Mouse (Mus musculus) heart, embryonic 12.5 days (tissue): ENCODE data around the gene Phb2. TPM values are rescaled to one million over a fixed set of nuclear protein-coding genes. Genes with fewer than 3 reads are reported as not detected.
A peak's percentile ranks its signal among the peaks of the same experiment; 100 is the strongest.

Experiments
- ATAC-seq: fragments of 200-750 bp; cut with Nextera tagmentation; 2 replicates; pipeline ENCODE4 v1.8.0; 2017; ENCODE audit warnings: moderate TSS enrichment, moderate library complexity; ENCODE audit not compliant: insufficient number of reproducible peaks, low FRiP score
- H3K27ac ChIP-seq: fragments of 300-500 bp; sonication (generic); 2 replicates; pipeline ENCODE4 v1.5.1; 2016; ENCODE audit warnings: mild to moderate bottlenecking, moderate library complexity; ENCODE audit not compliant: poor library complexity, severe bottlenecking
- H3K27me3 ChIP-seq: fragments of 300-500 bp; sonication (generic); replicated peaks from 2 replicates; pipeline ENCODE4 v1.6.1; 2016; ENCODE audit warnings: mild to moderate bottlenecking, moderate library complexity
- H3K36me3 ChIP-seq: fragments of 300-500 bp; sonication (generic); 2 replicates; pipeline ENCODE4 v1.6.1; 2016; ENCODE audit warnings: mild to moderate bottlenecking, moderate library complexity
- H3K4me1 ChIP-seq: fragments of 300-500 bp; sonication (generic); replicated peaks from 2 replicates; pipeline ENCODE4 v1.6.1; 2016; ENCODE audit warnings: mild to moderate bottlenecking
- H3K4me2 ChIP-seq: fragments of 300-500 bp; sonication (generic); 2 replicates; pipeline ENCODE4 v1.6.1; 2016; ENCODE audit warnings: mild to moderate bottlenecking, moderate library complexity
- H3K4me3 ChIP-seq: fragments of 300-500 bp; sonication (generic); 2 replicates; pipeline ENCODE4 v1.5.1; 2016; ENCODE audit warnings: mild to moderate bottlenecking
- H3K9ac ChIP-seq: fragments of 300-500 bp; sonication (generic); 2 replicates; pipeline ENCODE4 v1.6.1; 2016; ENCODE audit warnings: mild to moderate bottlenecking, moderate library complexity
- H3K9me3 ChIP-seq: fragments of 300-500 bp; sonication (generic); replicated peaks from 2 replicates; pipeline ENCODE4 v1.6.1; 2016; ENCODE audit warnings: mild to moderate bottlenecking, moderate library complexity
- WGBS: fragments of 180-500 bp; shearing (Covaris S2); methylation state at CpG from one replicate; pipeline ENCODE4 v1.1.7; 2016; 5-methylcytosine and 5-hydroxymethylcytosine counted together
- polyA plus RNA-seq: library from polyadenylated mRNA; unstranded; fragments of >200 nt; fragmentation: Nextera tagmentation; extraction: Ambion mirVana; gene quantifications from 2 replicates; pipeline ENCODE4 v1.2.1, GENCODE M21; 2016

Phb2 gene
- polyA plus RNA-seq, 1 experiment from 2014 or later: 349 TPM

GRCm38 (mm10) chr6:124740888-124741761, 29.0 kb downstream of the Phb2 start, which contains the start of gene Grcc10:
Gene Grcc10, minus strand, starts transcription at chr6:124741374.
- peaks cover 38% of the 10 kb centered on the region for H3K4me1 ChIP-seq
- WGBS: under 1% methylated on average over 41 of the region's 41 CpGs
- H3K27me3 ChIP-seq: no peaks in the 10 kb centered on the region
- peak within 1 kb of the TSS; percentile 84 for H3K9ac ChIP-seq
- peak; percentile 76 for ATAC-seq
- no peaks in the 10 kb centered on the region for H3K9me3 ChIP-seq
- H3K4me2 ChIP-seq: peak within 1 kb of the TSS; percentile 80
- H3K4me3 ChIP-seq: peak within 1 kb of the TSS; percentile 60
- peaks cover 32% of the 10 kb centered on the region for H3K36me3 ChIP-seq
- H3K27ac ChIP-seq: peak within 1 kb of the TSS; percentile 98

DNA sequence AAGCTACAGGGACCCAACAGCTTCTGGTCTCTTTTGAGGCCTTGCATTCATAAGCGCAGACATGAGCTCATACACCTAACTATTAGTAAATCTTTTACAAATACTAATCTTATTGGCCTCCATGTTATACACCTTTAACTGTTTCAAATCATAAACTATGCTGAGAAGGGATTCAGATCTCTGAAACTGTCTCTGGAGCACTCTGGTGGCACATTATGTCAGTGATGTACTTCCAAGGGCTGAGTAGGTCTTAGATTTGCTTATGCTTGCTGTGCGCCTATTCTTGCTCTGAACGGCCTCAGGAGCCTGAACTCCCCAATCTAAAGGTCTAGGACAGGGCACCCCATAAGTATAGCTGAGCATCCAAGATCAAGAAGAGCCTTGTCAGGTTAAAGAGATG, 29.7 kb downstream of the Phb2 start:
- H3K36me3 ChIP-seq: peaks cover 36% of the 10 kb centered on the region
- no peak for ATAC-seq
- H3K9me3 ChIP-seq: no peaks in the 10 kb centered on the region
- H3K4me3 ChIP-seq: peak overlapping the region; percentile 60
- H3K4me1 ChIP-seq: peaks cover 45% of the 10 kb centered on the region
- H3K9ac ChIP-seq: peak overlapping the region; percentile 84
- H3K27me3 ChIP-seq: no peaks in the 10 kb centered on the region
- peak overlapping the region; percentile 98 for H3K27ac ChIP-seq
- WGBS: 76% methylated on average over 3 of the region's 3 CpGs
- peak overlapping the region; percentile 80 for H3K4me2 ChIP-seq

- Histone ChIP-seq H3K4me2 (no peak overlapping the region), H3K9ac (no peak overlapping the region), H3K9me3 (no peaks in the 10 kb centered on the region), H3K27me3 (no peaks in the 10 kb centered on the region), H3K36me3 (peaks cover 47% of the 10 kb centered on the region), H3K27ac (no peak overlapping the region), H3K4me1 (peaks cover 45% of the 10 kb centered on the region), H3K4me3 (no peak overlapping the region)
- 87% methylated on average over 15 of the region's 15 CpGs for WGBS
- no peak for ATAC-seq
Measured at GRCm38 (mm10) chr6:124742839-124743514, 30.8 kb downstream of the Phb2 start.

GRCm38 (mm10) chr6:124743647-124744046, 31.5 kb downstream of the Phb2 start:
- no peak overlapping the region for H3K9ac ChIP-seq
- 89% methylated on average over 8 of the region's 8 CpGs for WGBS
- peaks cover 54% of the 10 kb centered on the region for H3K36me3 ChIP-seq
- H3K4me3 ChIP-seq: no peak overlapping the region
- no peaks in the 10 kb centered on the region for H3K9me3 ChIP-seq
- peaks cover 39% of the 10 kb centered on the region for H3K4me1 ChIP-seq
- H3K27ac ChIP-seq: no peak overlapping the region
- no peaks in the 10 kb centered on the region for H3K27me3 ChIP-seq
- H3K4me2 ChIP-seq: no peak overlapping the region
- no peak for ATAC-seq

GRCm38 (mm10) chr6:124744755-124745321, 32.7 kb downstream of the Phb2 start:
- Histone ChIP-seq H3K4me3 (peak overlapping the region; percentile 53), H3K9ac (peak overlapping the region; percentile 61)
- WGBS: 72% methylated on average over 26 of the region's 26 CpGs

DNA sequence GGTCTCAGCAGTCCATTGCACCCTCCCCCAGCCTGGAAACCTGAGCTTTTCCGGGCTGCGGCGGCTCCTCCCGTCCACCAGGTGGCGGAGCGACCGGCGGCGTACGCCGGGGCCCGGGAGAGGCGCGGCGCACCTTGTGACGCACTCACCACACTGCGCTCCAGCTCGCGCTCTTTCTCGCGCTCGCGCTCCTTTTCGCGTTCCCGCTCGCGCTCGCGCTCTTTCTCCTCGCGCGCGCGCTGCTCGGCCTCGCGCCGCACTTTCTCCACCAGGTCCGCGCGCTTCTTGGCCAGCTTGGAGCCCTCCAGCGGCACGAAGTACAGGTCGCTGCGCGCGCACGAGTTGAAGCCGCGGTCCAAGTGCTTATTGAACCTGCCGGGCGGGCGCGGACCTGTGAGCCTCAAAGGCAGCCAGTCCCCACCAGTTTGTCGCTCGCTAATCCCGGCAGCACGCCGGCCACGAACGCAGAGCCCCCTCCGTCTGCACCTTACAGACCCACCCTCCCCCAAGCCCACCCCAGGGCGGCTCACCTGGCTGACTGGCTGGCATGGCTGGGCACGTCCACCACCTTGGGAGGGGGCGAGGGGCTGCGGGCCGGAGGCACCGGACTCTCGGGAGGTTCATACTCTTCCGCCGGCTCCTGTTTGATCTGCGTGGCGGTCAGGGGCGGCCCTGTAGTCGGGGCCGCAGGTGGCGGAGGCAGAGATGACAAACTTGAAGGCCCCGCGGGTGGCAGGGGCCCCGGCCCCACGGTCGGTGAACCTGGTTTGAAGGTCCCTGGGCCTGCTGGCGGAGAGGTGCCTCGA, 33.6 kb downstream of the Phb2 start:
- Histone ChIP-seq H3K36me3 (peaks cover 61% of the 10 kb centered on the region), H3K4me3 (peak overlapping the region; percentile 53), H3K4me2 (peak overlapping the region; percentile 84), H3K27ac (peak overlapping the region; percentile 58), H3K9ac (peak overlapping the region; percentile 83), H3K4me1 (peaks cover 24% of the 10 kb centered on the region), H3K9me3 (no peaks in the 10 kb centered on the region), H3K27me3 (no peaks in the 10 kb centered on the region)
- peak; percentile 84 for ATAC-seq
- 1% methylated on average over 85 of the region's 85 CpGs for WGBS

More at GRCm38 (mm10) chr6:124744755-124745321, 32.7 kb downstream of the Phb2 start:
- ATAC-seq: no peak
- Histone ChIP-seq H3K27me3 (no peaks in the 10 kb centered on the region), H3K9me3 (no peaks in the 10 kb centered on the region), H3K4me2 (peak overlapping the region; percentile 84), H3K27ac (peak overlapping the region; percentile 58), H3K4me1 (peaks cover 27% of the 10 kb centered on the region), H3K36me3 (peaks cover 59% of the 10 kb centered on the region)

DNA sequence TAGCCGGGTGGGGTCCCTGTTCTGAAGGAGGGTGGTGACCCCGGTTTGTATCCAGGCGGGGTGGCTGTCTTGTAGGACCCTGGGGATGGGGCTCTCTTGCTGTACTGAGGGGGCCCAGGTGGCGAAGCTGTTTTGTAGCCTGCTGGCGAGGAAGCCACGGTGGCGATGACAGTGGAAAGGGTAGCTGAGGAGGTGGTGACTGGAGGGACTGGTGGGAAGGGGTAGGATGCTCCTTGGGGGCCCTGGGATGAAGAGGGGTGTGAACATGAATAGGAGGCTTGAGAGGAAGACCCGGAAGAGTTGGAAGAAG, 34.1 kb downstream of the Phb2 start:
- WGBS: 24% methylated on average over 8 of the region's 8 CpGs
- H3K4me2 ChIP-seq: peak overlapping the region; percentile 84
- peak overlapping the region; percentile 58; the same call in 1 of the 2 replicates for H3K27ac ChIP-seq
- no peak for ATAC-seq
- peaks cover 61% of the 10 kb centered on the region for H3K36me3 ChIP-seq
- no peaks in the 10 kb centered on the region for H3K27me3 ChIP-seq
- H3K9me3 ChIP-seq: no peaks in the 10 kb centered on the region
- H3K4me3 ChIP-seq: peak overlapping the region; percentile 53
- H3K9ac ChIP-seq: peak overlapping the region; percentile 83
- H3K4me1 ChIP-seq: peaks cover 24% of the 10 kb centered on the region

DNA sequence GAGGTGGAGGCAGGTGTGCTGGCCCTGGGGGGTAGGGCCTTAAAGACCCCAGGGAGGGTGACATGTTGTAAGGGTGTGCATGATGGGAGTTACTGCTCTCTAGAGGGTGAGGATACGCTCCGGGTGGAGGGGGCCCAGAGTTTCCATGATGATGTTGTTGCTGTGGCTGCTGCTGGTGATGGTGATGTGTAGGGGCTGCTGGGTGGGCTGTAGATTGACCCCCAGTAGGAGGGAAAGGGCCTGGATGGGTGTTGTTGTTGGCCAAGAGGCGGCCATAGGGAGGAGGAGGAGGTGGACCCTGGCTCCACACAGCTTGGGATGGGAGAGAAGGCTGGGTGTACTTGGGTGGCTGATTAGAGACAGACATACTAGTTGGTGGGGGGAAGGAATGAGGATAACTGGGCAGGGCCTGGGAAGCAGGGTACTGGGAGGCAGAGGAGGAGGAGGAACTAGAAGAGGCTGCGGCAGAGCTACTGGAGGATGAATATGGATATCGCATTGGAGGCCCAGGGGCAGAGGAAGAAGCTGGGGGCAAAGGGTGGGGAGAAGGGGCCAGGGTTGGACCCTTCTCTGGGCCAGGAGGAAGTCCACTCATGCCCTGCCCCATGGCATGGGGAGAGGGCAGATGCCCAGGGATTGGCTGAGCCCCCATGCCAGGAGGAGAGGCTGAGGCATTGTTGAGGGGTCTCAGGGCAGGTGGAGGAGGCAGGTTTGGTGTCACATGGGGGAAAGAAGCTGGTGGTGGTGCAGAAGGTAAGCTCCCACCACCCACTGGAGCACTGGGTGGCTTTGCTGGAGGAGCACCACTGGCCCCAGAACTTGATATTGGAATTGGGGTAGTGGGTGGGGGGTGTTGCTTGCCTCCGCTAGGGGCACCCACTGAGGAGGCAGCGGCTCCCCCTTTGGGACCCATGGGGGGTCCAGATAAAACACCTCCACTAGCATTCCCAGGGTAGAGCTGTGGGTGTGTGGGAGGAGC, 34.8 kb downstream of the Phb2 start:
- Histone ChIP-seq H3K27ac (0 out of 2 replicates have a peak overlapping the region, but pooled peaks have one; percentile 58), H3K4me1 (peaks cover 20% of the 10 kb centered on the region), H3K27me3 (no peaks in the 10 kb centered on the region), H3K4me3 (peak overlapping the region; percentile 53), H3K9me3 (no peaks in the 10 kb centered on the region), H3K4me2 (peak overlapping the region; percentile 84), H3K9ac (peak overlapping the region; percentile 83; the same call in 1 of the 2 replicates), H3K36me3 (peaks cover 61% of the 10 kb centered on the region)
- 84% methylated on average over 7 of the region's 7 CpGs for WGBS
- ATAC-seq: no peak

- Histone ChIP-seq H3K9ac (no peak overlapping the region), H3K4me2 (no peak overlapping the region), H3K4me1 (peaks cover 28% of the 10 kb centered on the region), H3K9me3 (no peaks in the 10 kb centered on the region), H3K27me3 (no peaks in the 10 kb centered on the region), H3K36me3 (peaks cover 36% of the 10 kb centered on the region), H3K27ac (no peak overlapping the region), H3K4me3 (no peak overlapping the region)
- no peak for ATAC-seq
- WGBS: 77% methylated on average over 8 of the region's 8 CpGs
Measured at GRCm38 (mm10) chr6:124750405-124750804, 38.3 kb downstream of the Phb2 start.

DNA sequence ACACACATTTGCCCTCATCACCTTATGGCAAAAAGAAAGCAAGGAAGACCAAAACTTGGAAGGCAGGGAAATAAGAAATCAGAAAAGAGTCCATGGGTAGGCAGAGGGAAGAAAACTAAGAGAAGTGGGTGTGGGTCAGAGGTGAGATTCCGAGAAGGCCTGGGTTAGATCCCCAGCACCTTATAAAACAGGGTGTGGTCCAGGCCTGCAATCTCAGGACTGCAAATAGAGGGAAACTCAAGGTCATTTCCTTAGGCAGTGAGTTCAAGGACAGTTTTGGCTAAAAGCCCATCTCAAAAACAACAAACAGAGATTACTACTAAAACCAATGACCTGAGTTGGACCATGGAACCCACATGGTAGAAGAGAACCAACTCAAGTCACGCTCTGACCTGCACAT, 41.7 kb downstream of the Phb2 start:
- H3K27ac ChIP-seq: no peak overlapping the region
- 84% methylated on average over 2 of the region's 2 CpGs for WGBS
- H3K4me2 ChIP-seq: no peak overlapping the region

More for the DNA sequence above, 41.7 kb downstream of the Phb2 start:
- Histone ChIP-seq H3K4me3 (no peak overlapping the region), H3K4me1 (peaks cover 39% of the 10 kb centered on the region), H3K27me3 (no peaks in the 10 kb centered on the region), H3K36me3 (peaks cover 12% of the 10 kb centered on the region), H3K9me3 (no peaks in the 10 kb centered on the region), H3K9ac (no peak overlapping the region)
- ATAC-seq: no peak
